Comparison of ENCODE assay signal across 16 mouse cellular contexts in genomic region chr5:29159849-29160248, GRCm38 (mm10).
"Had no signal": no experiment of that assay in that cellular context is flagged by ENCODE, and none has a peak within 500 bp of the region (broad histone marks: within the 10 kb centered on the region; RNA-seq: fewer than 3 reads in every experiment).

No protein-coding gene starts in this region.

- H3K27me3 ChIP-seq: neural tube, embryonic 12.5 days; neural tube, embryonic 13.5 days; neural tube, embryonic 15.5 days; stomach, embryonic 15.5 days had no signal

- H3K9me3 ChIP-seq: neural tube, embryonic 12.5 days; neural tube, embryonic 13.5 days; neural tube, embryonic 15.5 days; stomach, embryonic 15.5 days had no signal

- H3K4me2 ChIP-seq: neural tube, embryonic 12.5 days; neural tube, embryonic 13.5 days; neural tube, embryonic 15.5 days; stomach, embryonic 15.5 days had no signal

- H3K27ac ChIP-seq: neural tube, embryonic 12.5 days; neural tube, embryonic 13.5 days; neural tube, embryonic 15.5 days; stomach, embryonic 15.5 days had no signal

- DNase-seq: retina, postnatal 1 day; right cerebral cortex, adult 18-20 months; right cerebral cortex, postnatal 14 days; right cerebral cortex, postnatal 25 days; right cerebral cortex, postnatal 4 days; spleen, adult 18-20 months; thymus, adult 18-20 months; thymus, adult 2 months; thymus, postnatal 14 days; thymus, postnatal 25 days; thymus, postnatal 36 days; thymus, postnatal 4 days had no signal

- H3K9ac ChIP-seq: neural tube, embryonic 12.5 days; neural tube, embryonic 13.5 days; neural tube, embryonic 15.5 days; stomach, embryonic 15.5 days had no signal

- H3K36me3 ChIP-seq: neural tube, embryonic 12.5 days; neural tube, embryonic 13.5 days; neural tube, embryonic 15.5 days; stomach, embryonic 15.5 days had no signal

- H3K4me1 ChIP-seq: neural tube, embryonic 12.5 days; neural tube, embryonic 13.5 days; neural tube, embryonic 15.5 days; stomach, embryonic 15.5 days had no signal

- H3K4me3 ChIP-seq: neural tube, embryonic 12.5 days; neural tube, embryonic 13.5 days; neural tube, embryonic 15.5 days; stomach, embryonic 15.5 days had no signal
